Mouse (Mus musculus) right cerebral cortex, postnatal 10 days (tissue): ENCODE data around the gene Tspan18.

ENCODE experiments used
- DNase-seq, 2 experiments: peaks; one replicate each; pipeline ENCODE4 v3.0.0; 2021; ENCODE audit warnings: low spot score in 2 of 2

The Tspan18 gene

GRCm38 (mm10) chr2:93218353-93218990 is 115.8 kb downstream of the Tspan18 start:
- no peak for DNase-seq

GRCm38 (mm10) chr2:93217015-93217414 is 117.3 kb downstream of the Tspan18 start:
- peak; percentile 89 to 93 for DNase-seq

- no peak for DNase-seq
Measured at GRCm38 (mm10) chr2:93215790-93216189, 118.5 kb downstream of the Tspan18 start.

GRCm38 (mm10) chr2:93214192-93214591 is 120.1 kb downstream of the Tspan18 start:
- DNase-seq = no peak

- no peak for DNase-seq
Measured at GRCm38 (mm10) chr2:93212865-93213264, 121.4 kb downstream of the Tspan18 start.

- DNase-seq = no peak
Measured at GRCm38 (mm10) chr2:93212386-93212785, 121.9 kb downstream of the Tspan18 start.

- no peak for DNase-seq
Measured at GRCm38 (mm10) chr2:93206126-93206525, 128.2 kb downstream of the Tspan18 start.

- no peak for DNase-seq
Measured at GRCm38 (mm10) chr2:93204571-93204970, 129.7 kb downstream of the Tspan18 start.

- peak; percentile 64 to 77 for DNase-seq
Measured at GRCm38 (mm10) chr2:93203682-93204081, 130.6 kb downstream of the Tspan18 start.

- no peak for DNase-seq
Measured at GRCm38 (mm10) chr2:93202782-93203181, 131.5 kb downstream of the Tspan18 start.

- DNase-seq = no peak
Measured at GRCm38 (mm10) chr2:93201997-93202396, 132.3 kb downstream of the Tspan18 start.

GRCm38 (mm10) chr2:93200681-93201340 is 133.5 kb downstream of the Tspan18 start:
- DNase-seq = no peak

GRCm38 (mm10) chr2:93199531-93199974 is 134.8 kb downstream of the Tspan18 start:
- peak in 1 of 2 experiments; percentile 63 for DNase-seq

GRCm38 (mm10) chr2:93198846-93199245 is 135.5 kb downstream of the Tspan18 start:
- DNase-seq = peak; percentile 89 to 94

- no peak for DNase-seq
Measured at GRCm38 (mm10) chr2:93193806-93194205, 140.5 kb downstream of the Tspan18 start.

- no peak for DNase-seq
Measured at GRCm38 (mm10) chr2:93192671-93193080, 141.6 kb downstream of the Tspan18 start.

GRCm38 (mm10) chr2:93192182-93192560 is 142.1 kb downstream of the Tspan18 start:
- no peak for DNase-seq

- DNase-seq = no peak
Measured at GRCm38 (mm10) chr2:93191488-93192181, 142.7 kb downstream of the Tspan18 start.

GRCm38 (mm10) chr2:93190771-93191487 is 143.4 kb downstream of the Tspan18 start:
- DNase-seq = no peak

GRCm38 (mm10) chr2:93188761-93189458 is 145.4 kb downstream of the Tspan18 start:
- peak; percentile 66 to 75 for DNase-seq

GRCm38 (mm10) chr2:93188020-93188760 is 146.1 kb downstream of the Tspan18 start:
- no peak for DNase-seq
